Mouse (Mus musculus) layer of hippocampus, postnatal 14 days (tissue): Measurements from ENCODE around the gene Tcte3. TPM values are rescaled to one million over a fixed set of nuclear protein-coding genes. Genes with fewer than 3 reads are reported as not detected.

Experiments used
- total RNA-seq, 2 experiments: library from RNA; stranded (reverse); gene quantifications; 2 replicates each; pipeline ENCODE4 v1.2.3; 2021

Gene Tcte3
- total RNA-seq, 2 experiments from 2014 or later = 1.0 TPM; not detected in 1

Other genes starting within 250 kb of the Tcte3 start
- gene Wdr27, start 98.3 kb downstream of the Tcte3 start, total RNA-seq = 1 to 10 TPM; 4.1 to 4.9 TPM
- 10 to 100 TPM; 18.5 to 18.8 TPM for gene 1600012H06Rik, start 98.3 kb downstream of the Tcte3 start, total RNA-seq
- gene Phf10, start 80.2 kb downstream of the Tcte3 start, total RNA-seq = 10 to 100 TPM; 59.1 to 61.7 TPM
- 1 to 10 TPM; 6.0 to 7.1 TPM for gene 9030025P20Rik, start 63.0 kb downstream of the Tcte3 start, total RNA-seq
- gene Gm3417, start 62.7 kb downstream of the Tcte3 start, total RNA-seq = not detected
- 1 to 10 TPM; 3.3 TPM for gene Gm3435, start 31.3 kb downstream of the Tcte3 start, total RNA-seq
- 10 to 100 TPM; 62.2 to 64.7 TPM for gene Ermard, start 280 bp downstream of the Tcte3 start, total RNA-seq
- gene Gm3448, start within 50 bp of the Tcte3 start, total RNA-seq = 1 to 10 TPM; 6.6 to 6.8 TPM